Mouse (Mus musculus) CH12.LX (cell line): ENCODE measurements around the gene Zfhx3. TPM values are rescaled to one million over a fixed set of nuclear protein-coding genes. Genes with fewer than 3 reads are reported as not detected.

Source experiments
- DNase-seq: peaks from one replicate; pipeline ENCODE4 v3.0.0-alpha.2; 2013; ENCODE audit errors: extremely low read depth
- H3K27ac ChIP-seq: 2 replicates; pipeline ENCODE4 v1.5.1; 2012; ENCODE audit warnings: low read depth, mild to moderate bottlenecking, control low read depth, moderate library complexity; ENCODE audit not compliant: insufficient read depth
- H3K27me3 ChIP-seq: replicated peaks from 2 replicates; pipeline ENCODE3; 2012; ENCODE audit warnings: inconsistent platforms
- H3K36me3 ChIP-seq, 2 experiments: replicated peaks in 1 of 2; 2 replicates each; pipeline versions ENCODE3 to v1.6.1; 2012; ENCODE audit warnings: inconsistent platforms in 1 of 2, low read length in 1 of 2, mild to moderate bottlenecking in 1 of 2, mixed read lengths in 1 of 2, moderate library complexity in 1 of 2; ENCODE audit not compliant: control insufficient read depth in 1 of 2, insufficient read depth in 1 of 2
- H3K4me1 ChIP-seq, 2 experiments: 2 replicates each; pipeline ENCODE4 v1.6.1; 2012; ENCODE audit warnings: inconsistent platforms in 1 of 2, moderate library complexity in 1 of 2; ENCODE audit not compliant: insufficient read depth in 2 of 2, control insufficient read depth in 1 of 2
- H3K4me2 ChIP-seq: 2 replicates; pipeline ENCODE4 v1.6.1; 2012; ENCODE audit warnings: low read depth, mild to moderate bottlenecking, control low read depth; ENCODE audit not compliant: poor library complexity, insufficient read depth, severe bottlenecking
- H3K4me3 ChIP-seq, 3 experiments: fragments of 150-350 bp in 1 of 3; sonication (generic) in 1 of 3; replicated peaks in 1 of 3; 2 replicates each; pipeline versions ENCODE3 to v1.5.1; 2011 to 2012; ENCODE audit warnings: low read depth in 2 of 3, low read length in 2 of 3, mild to moderate bottlenecking in 2 of 3, moderate library complexity in 2 of 3, control low read depth in 1 of 3, improper control_type of control experiment in 1 of 3, inconsistent platforms in 1 of 3, mixed read lengths in 1 of 3; ENCODE audit not compliant: poor library complexity in 1 of 3
- H3K79me2 ChIP-seq: replicated peaks from 2 replicates; pipeline ENCODE4 v1.6.1; 2012; ENCODE audit warnings: mild to moderate bottlenecking, moderate library complexity; ENCODE audit not compliant: control insufficient read depth, poor library complexity, insufficient read depth, severe bottlenecking; ENCODE audit errors: extremely low read depth
- H3K9ac ChIP-seq: 2 replicates; pipeline ENCODE4 v1.6.1; 2012; ENCODE audit warnings: low read depth, mild to moderate bottlenecking, control low read depth, moderate library complexity; ENCODE audit not compliant: insufficient read depth
- H3K9me3 ChIP-seq: replicated peaks from 2 replicates; pipeline ENCODE3; 2012; ENCODE audit warnings: low read length, inconsistent platforms, mixed read lengths
- BHLHE40 ChIP-seq: IDR thresholded peaks from 2 replicates; pipeline ENCODE4 v1.6.1; 2011; ENCODE audit warnings: mild to moderate bottlenecking, low read depth, low read length, improper control_type of control experiment
- CHD1 ChIP-seq: IDR thresholded peaks from 2 replicates; pipeline ENCODE4 v1.6.1; 2012; ENCODE audit warnings: low read depth, low read length, improper control_type of control experiment, inconsistent platforms
- CTCF ChIP-seq, 2 experiments: IDR thresholded peaks in 1 of 2; conservative IDR thresholded peaks in 1 of 2; 2 replicates each; pipeline ENCODE4 v1.5.1; 2011 to 2012; ENCODE audit warnings: low read depth in 2 of 2, low read length in 2 of 2, improper control_type of control experiment in 1 of 2, inconsistent platforms in 1 of 2, mild to moderate bottlenecking in 1 of 2, moderate library complexity in 1 of 2
- E2F4 ChIP-seq: IDR thresholded peaks from 2 replicates; pipeline ENCODE4 v1.6.1; 2011; ENCODE audit warnings: low read depth, low read length, improper control_type of control experiment; ENCODE audit not compliant: insufficient replicate concordance
- ELF1 ChIP-seq: IDR thresholded peaks from 2 replicates; pipeline ENCODE4 v1.6.1; 2014; ENCODE audit warnings: low read depth, mild to moderate bottlenecking, inconsistent platforms, low read length, improper control_type of control experiment
- GABPA ChIP-seq: IDR thresholded peaks from 2 replicates; pipeline ENCODE4 v1.6.1; 2012; ENCODE audit warnings: low read depth, low read length, improper control_type of control experiment, inconsistent platforms; ENCODE audit not compliant: insufficient replicate concordance
- HCFC1 ChIP-seq: IDR thresholded peaks from 2 replicates; pipeline ENCODE4 v1.6.1; 2012; ENCODE audit warnings: low read depth, mild to moderate bottlenecking, inconsistent platforms, low read length, improper control_type of control experiment
- IRF4 ChIP-seq: IDR thresholded peaks from 2 replicates; pipeline ENCODE4 v1.6.1; 2014; ENCODE audit warnings: low read depth, mild to moderate bottlenecking, inconsistent platforms, low read length, improper control_type of control experiment
- JUND ChIP-seq: conservative IDR thresholded peaks from 2 replicates; pipeline ENCODE4 v1.6.1; 2011; ENCODE audit warnings: low read depth, low read length, improper control_type of control experiment
- MAFK ChIP-seq: IDR thresholded peaks from 2 replicates; pipeline ENCODE4 v1.6.1; 2011; ENCODE audit warnings: low read length, improper control_type of control experiment; ENCODE audit not compliant: insufficient replicate concordance
- MAX ChIP-seq: IDR thresholded peaks from 2 replicates; pipeline ENCODE4 v1.6.1; 2011; ENCODE audit warnings: low read length, improper control_type of control experiment
- MAZ ChIP-seq: IDR thresholded peaks from 2 replicates; pipeline ENCODE4 v1.6.1; 2012; ENCODE audit warnings: low read depth, mild to moderate bottlenecking, inconsistent platforms, low read length, improper control_type of control experiment, moderate library complexity
- MXI1 ChIP-seq: IDR thresholded peaks from 2 replicates; pipeline ENCODE4 v1.6.1; 2011; ENCODE audit warnings: mild to moderate bottlenecking, low read depth, low read length, improper control_type of control experiment
- MYC ChIP-seq: IDR thresholded peaks from 2 replicates; pipeline ENCODE4 v1.6.1; 2011; ENCODE audit warnings: low read depth, mild to moderate bottlenecking, improper control_type of control experiment, low read length
- NELFE ChIP-seq: IDR thresholded peaks from 2 replicates; pipeline ENCODE4 v1.6.1; 2011; ENCODE audit warnings: low read depth, low read length, improper control_type of control experiment
- PAX5 ChIP-seq: IDR thresholded peaks from 2 replicates; pipeline ENCODE4 v1.6.1; 2012; ENCODE audit warnings: low read length, inconsistent platforms, mixed read lengths
- POLR2A ChIP-seq: IDR thresholded peaks from 2 replicates; pipeline ENCODE4 v1.6.1; 2011; ENCODE audit warnings: low read depth, mild to moderate bottlenecking, improper control_type of control experiment, low read length
- RAD21 ChIP-seq: IDR thresholded peaks from 2 replicates; pipeline ENCODE4 v1.6.1; 2011; ENCODE audit warnings: low read depth, mild to moderate bottlenecking, low read length, improper control_type of control experiment, moderate library complexity
- RCOR1 ChIP-seq: conservative IDR thresholded peaks from 2 replicates; pipeline ENCODE4 v1.6.1; 2012; ENCODE audit warnings: low read depth, mild to moderate bottlenecking, inconsistent platforms, low read length, improper control_type of control experiment
- SMC3 ChIP-seq: IDR thresholded peaks from 2 replicates; pipeline ENCODE4 v1.6.1; 2011; ENCODE audit warnings: low read depth, low read length, improper control_type of control experiment
- TBP ChIP-seq: conservative IDR thresholded peaks from 2 replicates; pipeline ENCODE4 v1.6.1; 2011; ENCODE audit warnings: low read depth, low read length, improper control_type of control experiment
- UBTF ChIP-seq: IDR thresholded peaks from 2 replicates; pipeline ENCODE4 v1.6.1; 2012; ENCODE audit warnings: low read depth, mild to moderate bottlenecking, inconsistent platforms, low read length, improper control_type of control experiment, moderate library complexity
- USF1 ChIP-seq: IDR thresholded peaks from 2 replicates; pipeline ENCODE4 v1.6.1; 2014; ENCODE audit warnings: low read depth, mild to moderate bottlenecking, inconsistent platforms, low read length, improper control_type of control experiment
- USF2 ChIP-seq: conservative IDR thresholded peaks from 2 replicates; pipeline ENCODE4 v1.6.1; 2011; ENCODE audit warnings: low read depth, low read length, improper control_type of control experiment
- ZKSCAN1 ChIP-seq: IDR thresholded peaks from 2 replicates; pipeline ENCODE4 v1.6.1; 2012; ENCODE audit warnings: low read depth, inconsistent platforms, low read length, improper control_type of control experiment, borderline replicate concordance
- ZMIZ1 ChIP-seq: IDR thresholded peaks from 2 replicates; pipeline ENCODE4 v1.6.1; 2012; ENCODE audit warnings: low read depth, mild to moderate bottlenecking, inconsistent platforms, low read length, improper control_type of control experiment
- ZNF384 ChIP-seq: IDR thresholded peaks from 2 replicates; pipeline ENCODE4 v1.6.1; 2012; ENCODE audit warnings: low read depth, low read length, improper control_type of control experiment, inconsistent platforms
- dilution Hi-C: fragments of 300-500 bp; cut with MboI; formaldehyde crosslinking; loops from 2 replicates; pipeline ENCODE4 v1.14.3; 2020; ENCODE audit warnings: low sequenced_read_pairs; ENCODE audit not compliant: extremely low pct_unique_long_range_greater_than_20kb, extremely low pct_ligation_motif_present
- in situ Hi-C: fragments of 300-500 bp; cut with MboI; formaldehyde crosslinking; loops from 3 replicates; pipeline ENCODE4 v1.14.3; 2019; ENCODE audit warnings: low sequenced_read_pairs, low pct_ligation_motif_present, low pct_unique_long_range_greater_than_20kb, mixed read lengths
- polyA plus RNA-seq: library from polyadenylated mRNA; unstranded; fragments of >175 nt; gene quantifications from 2 replicates; pipeline ENCODE4 v1.2.1, GENCODE M21; 2012; ENCODE audit warnings: low read depth; ENCODE audit not compliant: insufficient read length
- total RNA-seq, 2 experiments: library from RNA; depleted of rRNA; stranded (reverse); fragments of 300-350 nt in 1 of 2; fragments of >200 nt in 1 of 2; gene quantifications; 2 replicates each; pipeline ENCODE4 v1.2.3; 2012 to 2014

Zfhx3 gene
- total and polyA plus RNA-seq, 3 experiments = 0.05 to 0.76 (median 0.68) TPM

DNA sequence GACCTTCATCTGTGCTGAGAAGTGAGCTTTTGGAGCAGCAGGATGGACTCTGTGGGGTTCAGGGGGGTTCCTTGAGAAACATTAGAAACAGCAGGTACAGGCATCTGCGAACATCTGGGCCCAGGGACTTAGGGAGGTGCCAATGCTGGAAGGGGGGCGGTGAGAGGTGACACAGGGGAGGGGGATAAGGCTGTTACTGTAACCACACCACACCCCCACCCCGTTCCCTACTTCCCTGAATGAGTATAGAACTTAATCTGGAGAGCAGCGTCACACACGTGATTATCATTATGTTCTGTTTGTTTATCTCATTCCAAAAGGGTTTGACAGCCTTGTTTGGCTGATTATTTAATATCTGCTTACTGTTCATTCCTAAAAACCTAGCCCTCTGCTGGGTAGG lies 933.3 kb downstream of the Zfhx3 start:
- in situ Hi-C loops (no loop called here), dilution Hi-C loops (no loop called here)
- no peaks in the 10 kb centered on the region for H3K9me3 ChIP-seq
- TF ChIP-seq IRF4 (no peak), PAX5 (no peak), TBP (no peak), NELFE (no peak), HCFC1 (no peak), SMC3 (no peak), ZMIZ1 (no peak), CHD1 (no peak), CTCF (conservative IDR thresholded peaks at IDR 0.05 in 1 of 2, IDR thresholded peaks at IDR 0.05 in 1 of 2; ENCODE audit: low read depth in 2 of 2, low read length in 2 of 2) (no peak), MAZ (no peak), GABPA (no peak), BHLHE40 (no peak), USF1 (no peak), JUND (no peak)
- DNase-seq = no peak
- no peaks in the 10 kb centered on the region for H3K36me3 ChIP-seq
- H3K4me1 ChIP-seq = no peaks in the 10 kb centered on the region
- H3K4me2 ChIP-seq = no peak overlapping the region
- H3K4me3 ChIP-seq = no peak overlapping the region
- H3K27me3 ChIP-seq = no peaks in the 10 kb centered on the region
- no peaks in the 10 kb centered on the region for H3K79me2 ChIP-seq
- H3K27ac ChIP-seq = no peak overlapping the region
- H3K9ac ChIP-seq = no peak overlapping the region

GRCm38 (mm10) chr8:108880101-108880500 lies 937.7 kb downstream of the Zfhx3 start:
- no peak overlapping the region for H3K27ac ChIP-seq
- TF ChIP-seq MAFK (no peak), CTCF (conservative IDR thresholded peaks at IDR 0.05 in 1 of 2, IDR thresholded peaks at IDR 0.05 in 1 of 2; ENCODE audit: low read depth in 2 of 2, low read length in 2 of 2) (no peak), SMC3 (no peak), USF2 (no peak), MXI1 (no peak), PAX5 (no peak), BHLHE40 (no peak), RCOR1 (no peak), HCFC1 (no peak), ZNF384 (no peak), ELF1 (no peak), RAD21 (no peak), NELFE (no peak), UBTF (no peak), E2F4 (no peak), USF1 (no peak), ZKSCAN1 (no peak), MAX (no peak), POLR2A (no peak), MYC (no peak)
- no peaks in the 10 kb centered on the region for H3K79me2 ChIP-seq
- dilution Hi-C loops = no loop called here
- H3K4me1 ChIP-seq = no peaks in the 10 kb centered on the region
- no peaks in the 10 kb centered on the region for H3K36me3 ChIP-seq
- no peak overlapping the region for H3K4me2 ChIP-seq
- no peak for DNase-seq
- no peaks in the 10 kb centered on the region for H3K9me3 ChIP-seq
- H3K9ac ChIP-seq = no peak overlapping the region
- H3K4me3 ChIP-seq = no peak overlapping the region
- H3K27me3 ChIP-seq = no peaks in the 10 kb centered on the region
- in situ Hi-C loops = no loop called here
